Mouse (Mus musculus): Measurements from ENCODE around the gene Cbfa2t3. TPM values are rescaled to one million over a fixed set of nuclear protein-coding genes. Genes with fewer than 3 reads are reported as not detected.

Gene Cbfa2t3
- polyA plus RNA-seq (2012; rRNA removed) (1.8 and 1.9 TPM in 2 replicates), polyA plus RNA-seq (2014; fragmentation: Nextera tagmentation; extraction: Ambion mirVana) (3.3 and 5.0 TPM in 2 replicates)

GRCm38 (mm10) chr8:122699005-122699492 lies at the start of gene Cbfa2t3:
Gene Cbfa2t3 (minus strand): TSS chr8:122699109.
- DNase-seq (ENCODE audit: low read depth in 3 of 3, low spot score in 3 of 3) (no peak), ATAC-seq (ENCODE audit: insufficient read depth) (peak; percentile 74)
- WGBS (ENCODE audit: insufficient replicate concordance) = 4% methylated on average over 13 of the region's 13 CpGs
- Histone ChIP-seq H3K27ac (peak within 1 kb of the TSS; percentile 46), H3K36me3 (replicated peaks; ENCODE audit: control insufficient read depth, insufficient read depth, low read depth) (no peaks in the 10 kb centered on the region), H3K4me1 (replicated peaks; ENCODE audit: control insufficient read depth in 2 of 2, insufficient read depth in 2 of 2, low read length in 1 of 2) (peaks cover 54 to 86% of the 10 kb centered on the region in 2 experiments), H3K9ac (replicated peaks) (peak within 1 kb of the TSS; percentile 63), H3K9me3 (ENCODE audit: control insufficient read depth, low read length) (no peaks in the 10 kb centered on the region), H3K4me2 (ENCODE audit: low read depth) (peak within 1 kb of the TSS; percentile 78), H3K4me3 (ENCODE audit: insufficient read depth in 1 of 2, low read depth in 2 of 2, low read length in 2 of 2) (peak within 1 kb of the TSS; percentile 60 to 61), H3K27me3 (ENCODE audit: control insufficient read depth, insufficient read depth, low read length) (no peaks in the 10 kb centered on the region)
- no peak for TF ChIP-seq CTCF (IDR thresholded peaks at IDR 0.05; ENCODE audit: low read depth)
- peak; percentile 74 for TF ChIP-seq EP300 (IDR thresholded peaks at IDR 0.05; ENCODE audit: low read depth)

- Histone ChIP-seq H3K4me2 (ENCODE audit: low read depth) (no peak overlapping the region), H3K27ac (no peak overlapping the region), H3K9me3 (ENCODE audit: control insufficient read depth, low read length) (no peaks in the 10 kb centered on the region), H3K27me3 (ENCODE audit: control insufficient read depth, insufficient read depth, low read length) (peaks cover 19% of the 10 kb centered on the region), H3K4me1 (replicated peaks; ENCODE audit: control insufficient read depth in 2 of 2, insufficient read depth in 2 of 2, low read length in 1 of 2) (no peaks in the 10 kb centered on the region), H3K36me3 (replicated peaks; ENCODE audit: control insufficient read depth, insufficient read depth, low read depth) (no peaks in the 10 kb centered on the region), H3K4me3 (ENCODE audit: insufficient read depth in 1 of 2, low read depth in 2 of 2, low read length in 2 of 2) (no peak overlapping the region), H3K9ac (replicated peaks) (no peak overlapping the region)
- 64% methylated on average over 1 of the region's 1 CpGs for WGBS (ENCODE audit: insufficient replicate concordance)
- DNase-seq (ENCODE audit: low read depth in 3 of 3, low spot score in 3 of 3) = no peak
- ATAC-seq (ENCODE audit: insufficient read depth) = no peak
- TF ChIP-seq CTCF (IDR thresholded peaks at IDR 0.05; ENCODE audit: low read depth) (no peak), EP300 (IDR thresholded peaks at IDR 0.05; ENCODE audit: low read depth) (no peak)
Observed at GRCm38 (mm10) chr8:122747825-122748224, 48.9 kb upstream of the Cbfa2t3 start.

GRCm38 (mm10) chr8:122746439-122746838 lies 47.5 kb upstream of the Cbfa2t3 start:
- H3K36me3 ChIP-seq (replicated peaks; ENCODE audit: control insufficient read depth, insufficient read depth, low read depth) = no peaks in the 10 kb centered on the region
- ATAC-seq (ENCODE audit: insufficient read depth) (no peak), DNase-seq (ENCODE audit: low read depth in 3 of 3, low spot score in 3 of 3) (no peak)
- TF ChIP-seq CTCF (IDR thresholded peaks at IDR 0.05; ENCODE audit: low read depth) = no peak
- TF ChIP-seq EP300 (IDR thresholded peaks at IDR 0.05; ENCODE audit: low read depth) = no peak
- H3K27ac ChIP-seq = no peak overlapping the region
- no peaks in the 10 kb centered on the region for H3K9me3 ChIP-seq (ENCODE audit: control insufficient read depth, low read length)
- no peak overlapping the region for H3K9ac ChIP-seq (replicated peaks)
- peaks cover 26% of the 10 kb centered on the region for H3K27me3 ChIP-seq (ENCODE audit: control insufficient read depth, insufficient read depth, low read length)
- 50% methylated on average over 7 of the region's 7 CpGs for WGBS (ENCODE audit: insufficient replicate concordance)
- H3K4me1 ChIP-seq (replicated peaks; ENCODE audit: control insufficient read depth in 2 of 2, insufficient read depth in 2 of 2, low read length in 1 of 2) = no peaks in the 10 kb centered on the region
- no peak overlapping the region for H3K4me2 ChIP-seq (ENCODE audit: low read depth)
- H3K4me3 ChIP-seq (ENCODE audit: insufficient read depth in 1 of 2, low read depth in 2 of 2, low read length in 2 of 2) = no peak overlapping the region

- WGBS (ENCODE audit: insufficient replicate concordance) = 56% methylated on average over 16 of the region's 16 CpGs
- H3K9ac ChIP-seq (replicated peaks) = no peak overlapping the region
- peaks cover 32% of the 10 kb centered on the region for H3K27me3 ChIP-seq (ENCODE audit: control insufficient read depth, insufficient read depth, low read length)
Observed at GRCm38 (mm10) chr8:122745750-122746275, 46.9 kb upstream of the Cbfa2t3 start.

GRCm38 (mm10) chr8:122745022-122745749 lies 46.3 kb upstream of the Cbfa2t3 start:
- H3K4me2 ChIP-seq (ENCODE audit: low read depth) = no peak overlapping the region
- H3K9me3 ChIP-seq (ENCODE audit: control insufficient read depth, low read length) = no peaks in the 10 kb centered on the region
- no peak overlapping the region for H3K27ac ChIP-seq
- H3K36me3 ChIP-seq (replicated peaks; ENCODE audit: control insufficient read depth, insufficient read depth, low read depth) = no peaks in the 10 kb centered on the region
- WGBS (ENCODE audit: insufficient replicate concordance) = 49% methylated on average over 17 of the region's 17 CpGs
- no peak overlapping the region for H3K9ac ChIP-seq (replicated peaks)
- DNase-seq (ENCODE audit: low read depth in 3 of 3, low spot score in 3 of 3) = no peak
- H3K4me1 ChIP-seq (replicated peaks; ENCODE audit: control insufficient read depth in 2 of 2, insufficient read depth in 2 of 2, low read length in 1 of 2) = no peaks in the 10 kb centered on the region
- no peak for ATAC-seq (ENCODE audit: insufficient read depth)
- peaks cover 38% of the 10 kb centered on the region for H3K27me3 ChIP-seq (ENCODE audit: control insufficient read depth, insufficient read depth, low read length)
- TF ChIP-seq EP300 (IDR thresholded peaks at IDR 0.05; ENCODE audit: low read depth) = no peak
- no peak for TF ChIP-seq CTCF (IDR thresholded peaks at IDR 0.05; ENCODE audit: low read depth)
- no peak overlapping the region for H3K4me3 ChIP-seq (ENCODE audit: insufficient read depth in 1 of 2, low read depth in 2 of 2, low read length in 2 of 2)

More at GRCm38 (mm10) chr8:122745750-122746275, 46.9 kb upstream of the Cbfa2t3 start:
- Histone ChIP-seq H3K36me3 (replicated peaks; ENCODE audit: control insufficient read depth, insufficient read depth, low read depth) (no peaks in the 10 kb centered on the region), H3K4me1 (replicated peaks; ENCODE audit: control insufficient read depth in 2 of 2, insufficient read depth in 2 of 2, low read length in 1 of 2) (no peaks in the 10 kb centered on the region), H3K4me2 (ENCODE audit: low read depth) (no peak overlapping the region), H3K4me3 (ENCODE audit: insufficient read depth in 1 of 2, low read depth in 2 of 2, low read length in 2 of 2) (no peak overlapping the region), H3K9me3 (ENCODE audit: control insufficient read depth, low read length) (no peaks in the 10 kb centered on the region), H3K27ac (no peak overlapping the region)
- no peak for ATAC-seq (ENCODE audit: insufficient read depth)
- no peak for DNase-seq (ENCODE audit: low read depth in 3 of 3, low spot score in 3 of 3)
- no peak for TF ChIP-seq CTCF (IDR thresholded peaks at IDR 0.05; ENCODE audit: low read depth)
- no peak for TF ChIP-seq EP300 (IDR thresholded peaks at IDR 0.05; ENCODE audit: low read depth)

Data from liver, embryonic 14.5 days (tissue).